Mouse (Mus musculus) thymus, adult 2 months (tissue): Measurements from ENCODE around the gene Asxl1.

Experiments
- CTCF ChIP-seq: fragments of 200-500 bp; IDR thresholded peaks from 2 replicates; pipeline ENCODE4 v1.5.1; 2012; ENCODE audit warnings: mild to moderate bottlenecking, control low read depth, low read length, moderate library complexity, borderline replicate concordance; ENCODE audit not compliant: control insufficient read depth, poor library complexity, insufficient read depth; ENCODE audit errors: extremely low read depth
- POLR2A ChIP-seq: fragments of 200-500 bp; IDR thresholded peaks from 2 replicates; pipeline ENCODE4 v1.6.1; 2012; ENCODE audit warnings: mild to moderate bottlenecking, low read length, control low read depth, moderate library complexity; ENCODE audit not compliant: control insufficient read depth, poor library complexity, insufficient read depth; ENCODE audit errors: extremely low read depth

- no peak for TF ChIP-seq POLR2A
- no peak for TF ChIP-seq CTCF
Observed at GRCm38 (mm10) chr2:153434880-153435831, 89.5 kb downstream of the Asxl1 start.
